Mouse (Mus musculus): ENCODE data around the gene Xbp1. TPM values are rescaled to one million over a fixed set of nuclear protein-coding genes. Genes with fewer than 3 reads are reported as not detected.

Xbp1 gene
- polyA plus RNA-seq, 1 experiment: 62.4 TPM

DNA sequence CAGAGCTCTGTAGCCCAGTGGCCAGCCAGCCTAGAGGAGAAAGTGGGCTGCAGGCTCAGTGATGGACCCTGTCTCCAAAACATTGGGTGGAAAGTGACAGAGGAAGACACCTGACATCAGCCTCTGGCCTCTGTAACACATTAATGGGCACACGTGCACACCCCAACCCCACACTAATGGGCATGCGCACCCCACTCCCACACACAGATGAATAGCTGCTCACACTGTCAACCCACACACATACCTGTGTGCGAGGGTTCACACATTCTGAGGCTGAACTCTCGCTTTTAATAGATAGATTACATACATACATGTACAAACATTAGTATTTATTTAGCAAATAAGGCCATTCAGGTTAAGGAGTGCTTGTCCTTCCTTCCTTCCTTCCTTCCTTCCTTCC, 6.4 kb upstream of the Xbp1 start:
- Histone ChIP-seq H3K27me3 (ENCODE audit: control insufficient read depth, insufficient read depth, insufficient read length) (peaks cover 6% of the 10 kb centered on the region), H3K79me2 (ENCODE audit: control insufficient read depth, insufficient read depth) (no peaks in the 10 kb centered on the region), H3ac (ENCODE audit: control insufficient read depth, insufficient read length, low read depth) (no peak overlapping the region), H3K4me3 (ENCODE audit: insufficient read depth, poor library complexity, severe bottlenecking) (no peak overlapping the region), H3K36me3 (ENCODE audit: control insufficient read depth, insufficient read depth) (no peaks in the 10 kb centered on the region), H3K79me3 (ENCODE audit: low read depth) (no peaks in the 10 kb centered on the region)
- TF ChIP-seq CTCF (IDR thresholded peaks at IDR 0.05; ENCODE audit: control insufficient read depth, insufficient read depth, insufficient read length): no peak
- no peak for TF ChIP-seq MAX (IDR thresholded peaks at IDR 0.05)
- TF ChIP-seq MYOG (IDR thresholded peaks at IDR 0.05; ENCODE audit: control insufficient read depth, extremely low read depth, insufficient read length): no peak
- no peak for TF ChIP-seq CEBPB (IDR thresholded peaks at IDR 0.05; ENCODE audit: low read depth)
- no peak for TF ChIP-seq FOSL1 (IDR thresholded peaks at IDR 0.05; ENCODE audit: insufficient read depth, low read length, poor library complexity, severe bottlenecking)
- TF ChIP-seq USF1 (IDR thresholded peaks at IDR 0.05; ENCODE audit: low read depth): no peak
- no peak for TF ChIP-seq MYOD1 (IDR thresholded peaks at IDR 0.05; ENCODE audit: control insufficient read depth, insufficient read length, low read depth)

DNA sequence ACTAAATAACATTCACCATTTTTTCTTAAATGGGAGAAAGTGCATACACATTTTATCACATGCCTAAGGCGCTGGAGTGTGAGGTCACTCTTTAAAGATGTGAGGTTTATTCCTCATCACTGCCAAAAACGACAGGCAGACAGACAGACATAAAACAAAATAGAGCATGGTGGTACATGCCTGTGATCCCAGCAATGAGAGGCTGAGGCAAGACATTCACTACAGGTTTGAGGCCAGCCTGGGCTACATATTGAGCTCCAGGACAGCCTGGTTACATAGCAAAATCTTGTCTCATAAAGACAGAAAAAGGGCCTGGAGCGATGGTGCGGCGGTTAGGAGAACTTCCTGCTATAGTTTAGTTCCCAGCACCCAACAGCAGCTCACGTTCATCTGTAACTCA, 5.3 kb upstream of the Xbp1 start:
- Histone ChIP-seq H3K4me3 (ENCODE audit: insufficient read depth, poor library complexity, severe bottlenecking) (no peak overlapping the region), H3K79me2 (ENCODE audit: control insufficient read depth, insufficient read depth) (no peaks in the 10 kb centered on the region), H3K79me3 (ENCODE audit: low read depth) (no peaks in the 10 kb centered on the region), H3K27me3 (ENCODE audit: control insufficient read depth, insufficient read depth, insufficient read length) (peaks cover 3% of the 10 kb centered on the region), H3ac (ENCODE audit: control insufficient read depth, insufficient read length, low read depth) (no peak overlapping the region), H3K36me3 (ENCODE audit: control insufficient read depth, insufficient read depth) (no peaks in the 10 kb centered on the region)
- no peak for TF ChIP-seq MYOD1 (IDR thresholded peaks at IDR 0.05; ENCODE audit: control insufficient read depth, insufficient read length, low read depth)
- TF ChIP-seq CTCF (IDR thresholded peaks at IDR 0.05; ENCODE audit: control insufficient read depth, insufficient read depth, insufficient read length): no peak
- TF ChIP-seq FOSL1 (IDR thresholded peaks at IDR 0.05; ENCODE audit: insufficient read depth, low read length, poor library complexity, severe bottlenecking): no peak
- no peak for TF ChIP-seq USF1 (IDR thresholded peaks at IDR 0.05; ENCODE audit: low read depth)
- no peak for TF ChIP-seq MYOG (IDR thresholded peaks at IDR 0.05; ENCODE audit: control insufficient read depth, extremely low read depth, insufficient read length)
- no peak for TF ChIP-seq CEBPB (IDR thresholded peaks at IDR 0.05; ENCODE audit: low read depth)
- TF ChIP-seq MAX (IDR thresholded peaks at IDR 0.05): no peak

DNA sequence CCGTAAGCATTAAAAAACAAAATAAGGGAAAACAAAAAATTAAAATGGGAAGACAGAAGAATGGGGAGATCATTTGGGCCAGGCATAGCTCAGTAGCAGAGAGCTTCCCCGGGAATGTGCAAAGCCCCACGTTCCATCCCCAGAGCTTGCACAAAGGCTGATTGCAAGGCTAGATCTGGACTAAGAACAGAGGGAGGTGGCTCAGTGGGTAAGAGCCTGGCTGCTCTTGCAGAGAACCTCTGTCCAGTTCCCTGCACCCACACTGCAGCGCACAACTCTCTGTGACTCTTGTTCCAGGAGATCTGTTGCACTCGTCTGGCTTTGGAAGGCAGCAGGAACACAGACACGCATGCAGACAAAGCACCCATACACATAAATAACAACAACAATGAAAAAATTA, 4.8 kb upstream of the Xbp1 start:
- Histone ChIP-seq H3ac (ENCODE audit: control insufficient read depth, insufficient read length, low read depth) (no peak overlapping the region), H3K4me3 (ENCODE audit: insufficient read depth, poor library complexity, severe bottlenecking) (no peak overlapping the region), H3K36me3 (ENCODE audit: control insufficient read depth, insufficient read depth) (no peaks in the 10 kb centered on the region), H3K79me3 (ENCODE audit: low read depth) (no peaks in the 10 kb centered on the region), H3K27me3 (ENCODE audit: control insufficient read depth, insufficient read depth, insufficient read length) (peaks cover 3% of the 10 kb centered on the region), H3K79me2 (ENCODE audit: control insufficient read depth, insufficient read depth) (no peaks in the 10 kb centered on the region)
- TF ChIP-seq MYOG (IDR thresholded peaks at IDR 0.05; ENCODE audit: control insufficient read depth, extremely low read depth, insufficient read length): no peak
- TF ChIP-seq USF1 (IDR thresholded peaks at IDR 0.05; ENCODE audit: low read depth): no peak
- no peak for TF ChIP-seq MAX (IDR thresholded peaks at IDR 0.05)
- no peak for TF ChIP-seq CEBPB (IDR thresholded peaks at IDR 0.05; ENCODE audit: low read depth)
- no peak for TF ChIP-seq FOSL1 (IDR thresholded peaks at IDR 0.05; ENCODE audit: insufficient read depth, low read length, poor library complexity, severe bottlenecking)
- TF ChIP-seq MYOD1 (IDR thresholded peaks at IDR 0.05; ENCODE audit: control insufficient read depth, insufficient read length, low read depth): no peak
- TF ChIP-seq CTCF (IDR thresholded peaks at IDR 0.05; ENCODE audit: control insufficient read depth, insufficient read depth, insufficient read length): no peak

GRCm38 (mm10) chr11:5516151-5516550, 4.3 kb upstream of the Xbp1 start:
- H3K79me3 ChIP-seq (ENCODE audit: low read depth): peaks cover 3% of the 10 kb centered on the region
- no peak overlapping the region for H3K4me3 ChIP-seq (ENCODE audit: insufficient read depth, poor library complexity, severe bottlenecking)
- peaks cover 3% of the 10 kb centered on the region for H3K27me3 ChIP-seq (ENCODE audit: control insufficient read depth, insufficient read depth, insufficient read length)
- H3K79me2 ChIP-seq (ENCODE audit: control insufficient read depth, insufficient read depth): peaks cover 5% of the 10 kb centered on the region
- TF ChIP-seq USF1 (IDR thresholded peaks at IDR 0.05; ENCODE audit: low read depth) (no peak), MYOG (IDR thresholded peaks at IDR 0.05; ENCODE audit: control insufficient read depth, extremely low read depth, insufficient read length) (no peak), CEBPB (IDR thresholded peaks at IDR 0.05; ENCODE audit: low read depth) (no peak), MYOD1 (IDR thresholded peaks at IDR 0.05; ENCODE audit: control insufficient read depth, insufficient read length, low read depth) (no peak), CTCF (IDR thresholded peaks at IDR 0.05; ENCODE audit: control insufficient read depth, insufficient read depth, insufficient read length) (no peak), FOSL1 (IDR thresholded peaks at IDR 0.05; ENCODE audit: insufficient read depth, low read length, poor library complexity, severe bottlenecking) (no peak), MAX (IDR thresholded peaks at IDR 0.05) (no peak)
- H3ac ChIP-seq (ENCODE audit: control insufficient read depth, insufficient read length, low read depth): no peak overlapping the region
- no peaks in the 10 kb centered on the region for H3K36me3 ChIP-seq (ENCODE audit: control insufficient read depth, insufficient read depth)

- Histone ChIP-seq H3K79me3 (ENCODE audit: low read depth) (peaks cover 6% of the 10 kb centered on the region), H3K27me3 (ENCODE audit: control insufficient read depth, insufficient read depth, insufficient read length) (peaks cover 3% of the 10 kb centered on the region), H3K79me2 (ENCODE audit: control insufficient read depth, insufficient read depth) (peaks cover 9% of the 10 kb centered on the region), H3K4me3 (ENCODE audit: insufficient read depth, poor library complexity, severe bottlenecking) (no peak overlapping the region), H3ac (ENCODE audit: control insufficient read depth, insufficient read length, low read depth) (no peak overlapping the region), H3K36me3 (ENCODE audit: control insufficient read depth, insufficient read depth) (no peaks in the 10 kb centered on the region)
- TF ChIP-seq USF1 (IDR thresholded peaks at IDR 0.05; ENCODE audit: low read depth) (no peak), MYOD1 (IDR thresholded peaks at IDR 0.05; ENCODE audit: control insufficient read depth, insufficient read length, low read depth) (no peak), FOSL1 (IDR thresholded peaks at IDR 0.05; ENCODE audit: insufficient read depth, low read length, poor library complexity, severe bottlenecking) (no peak), MAX (IDR thresholded peaks at IDR 0.05) (no peak), CTCF (IDR thresholded peaks at IDR 0.05; ENCODE audit: control insufficient read depth, insufficient read depth, insufficient read length) (no peak), MYOG (IDR thresholded peaks at IDR 0.05; ENCODE audit: control insufficient read depth, extremely low read depth, insufficient read length) (no peak), CEBPB (IDR thresholded peaks at IDR 0.05; ENCODE audit: low read depth) (no peak)
Measured at GRCm38 (mm10) chr11:5516617-5517016, 3.8 kb upstream of the Xbp1 start.

GRCm38 (mm10) chr11:5517346-5517745, 3.1 kb upstream of the Xbp1 start:
- peaks cover 17% of the 10 kb centered on the region for H3K79me2 ChIP-seq (ENCODE audit: control insufficient read depth, insufficient read depth)
- peaks cover 2% of the 10 kb centered on the region for H3K36me3 ChIP-seq (ENCODE audit: control insufficient read depth, insufficient read depth)
- no peak overlapping the region for H3ac ChIP-seq (ENCODE audit: control insufficient read depth, insufficient read length, low read depth)
- no peak overlapping the region for H3K4me3 ChIP-seq (ENCODE audit: insufficient read depth, poor library complexity, severe bottlenecking)
- no peak for TF ChIP-seq MYOG (IDR thresholded peaks at IDR 0.05; ENCODE audit: control insufficient read depth, extremely low read depth, insufficient read length)
- TF ChIP-seq CTCF (IDR thresholded peaks at IDR 0.05; ENCODE audit: control insufficient read depth, insufficient read depth, insufficient read length): no peak
- TF ChIP-seq MAX (IDR thresholded peaks at IDR 0.05): no peak
- no peak for TF ChIP-seq USF1 (IDR thresholded peaks at IDR 0.05; ENCODE audit: low read depth)
- TF ChIP-seq FOSL1 (IDR thresholded peaks at IDR 0.05; ENCODE audit: insufficient read depth, low read length, poor library complexity, severe bottlenecking): no peak
- TF ChIP-seq CEBPB (IDR thresholded peaks at IDR 0.05; ENCODE audit: low read depth): no peak
- TF ChIP-seq MYOD1 (IDR thresholded peaks at IDR 0.05; ENCODE audit: control insufficient read depth, insufficient read length, low read depth): no peak
- H3K27me3 ChIP-seq (ENCODE audit: control insufficient read depth, insufficient read depth, insufficient read length): peaks cover 3% of the 10 kb centered on the region
- peaks cover 8% of the 10 kb centered on the region for H3K79me3 ChIP-seq (ENCODE audit: low read depth)
